Mouse (Mus musculus): Measurements from ENCODE around the gene Tmem175.
A peak's percentile ranks its signal among the peaks of the same experiment; 100 is the strongest.

Tmem175 gene

GRCm38 (mm10) chr5:108653341-108653740 lies 23.8 kb downstream of the Tmem175 start:
- DNase-seq (ENCODE audit: low spot score in 2 of 2): no peak

GRCm38 (mm10) chr5:108654444-108654990 lies 24.9 kb downstream of the Tmem175 start:
- DNase-seq (ENCODE audit: low spot score in 2 of 2): no peak

- no peak for DNase-seq (ENCODE audit: low spot score in 2 of 2)
Observed at GRCm38 (mm10) chr5:108655381-108655780, 25.8 kb downstream of the Tmem175 start.

GRCm38 (mm10) chr5:108655891-108656650 lies 26.5 kb downstream of the Tmem175 start:
- DNase-seq (ENCODE audit: low spot score in 2 of 2): no peak

- DNase-seq (ENCODE audit: low spot score in 2 of 2): no peak
Observed at GRCm38 (mm10) chr5:108657406-108657805, 27.8 kb downstream of the Tmem175 start.

- DNase-seq (ENCODE audit: low spot score in 2 of 2): no peak
Observed at GRCm38 (mm10) chr5:108658611-108659010, 29.0 kb downstream of the Tmem175 start.

GRCm38 (mm10) chr5:108659698-108660631 lies 30.4 kb downstream of the Tmem175 start, which contains the start of gene Idua:
Idua (plus strand) TSS chr5:108660331.
- no peak for DNase-seq (ENCODE audit: low spot score in 2 of 2)

- peak; percentile 74 to 91 for DNase-seq (ENCODE audit: low spot score in 2 of 2)
Observed at GRCm38 (mm10) chr5:108660632-108661268, 31.2 kb downstream of the Tmem175 start.

GRCm38 (mm10) chr5:108662772-108663171 lies 33.2 kb downstream of the Tmem175 start:
- DNase-seq (ENCODE audit: low spot score in 2 of 2): no peak

- DNase-seq (ENCODE audit: low spot score in 2 of 2): no peak
Observed at GRCm38 (mm10) chr5:108665066-108665465, 35.5 kb downstream of the Tmem175 start.

GRCm38 (mm10) chr5:108667370-108667769 lies 37.8 kb downstream of the Tmem175 start:
- no peak for DNase-seq (ENCODE audit: low spot score in 2 of 2)

- DNase-seq (ENCODE audit: low spot score in 2 of 2): no peak
Observed at GRCm38 (mm10) chr5:108668387-108668932, 38.9 kb downstream of the Tmem175 start.

- DNase-seq (ENCODE audit: low spot score in 2 of 2): peak; percentile 74 to 93
Observed at GRCm38 (mm10) chr5:108668977-108669936, 39.7 kb downstream of the Tmem175 start, which contains the start of gene Dgkq. Dgkq (minus strand) TSS chr5:108669672.

GRCm38 (mm10) chr5:108669986-108670385 lies 40.4 kb downstream of the Tmem175 start:
- no peak for DNase-seq (ENCODE audit: low spot score in 2 of 2)

GRCm38 (mm10) chr5:108670785-108671184 lies 41.2 kb downstream of the Tmem175 start:
- peak in 1 of 2 experiments; percentile 49 for DNase-seq (ENCODE audit: low spot score in 2 of 2)

- DNase-seq (ENCODE audit: low spot score in 2 of 2): no peak
Observed at GRCm38 (mm10) chr5:108671757-108672156, 42.2 kb downstream of the Tmem175 start.

- no peak for DNase-seq (ENCODE audit: low spot score in 2 of 2)
Observed at GRCm38 (mm10) chr5:108674624-108675023, 45.1 kb downstream of the Tmem175 start.

- DNase-seq (ENCODE audit: low spot score in 2 of 2): no peak
Observed at GRCm38 (mm10) chr5:108675251-108675816, 45.8 kb downstream of the Tmem175 start, which contains the start of gene Slc26a1. Slc26a1 (minus strand) TSS chr5:108675569.

GRCm38 (mm10) chr5:108676772-108677498 lies 47.4 kb downstream of the Tmem175 start:
- no peak for DNase-seq (ENCODE audit: low spot score in 2 of 2)

Measured in left cerebral cortex, adult 9 months (tissue).